Mouse (Mus musculus): Measurements from ENCODE around the gene Hacd3. TPM values are rescaled to one million over a fixed set of nuclear protein-coding genes. Genes with fewer than 3 reads are reported as not detected.

Hacd3 gene
- total RNA-seq, 2 experiments from 2014 or later = 12.9 to 23.7 TPM

DNA sequence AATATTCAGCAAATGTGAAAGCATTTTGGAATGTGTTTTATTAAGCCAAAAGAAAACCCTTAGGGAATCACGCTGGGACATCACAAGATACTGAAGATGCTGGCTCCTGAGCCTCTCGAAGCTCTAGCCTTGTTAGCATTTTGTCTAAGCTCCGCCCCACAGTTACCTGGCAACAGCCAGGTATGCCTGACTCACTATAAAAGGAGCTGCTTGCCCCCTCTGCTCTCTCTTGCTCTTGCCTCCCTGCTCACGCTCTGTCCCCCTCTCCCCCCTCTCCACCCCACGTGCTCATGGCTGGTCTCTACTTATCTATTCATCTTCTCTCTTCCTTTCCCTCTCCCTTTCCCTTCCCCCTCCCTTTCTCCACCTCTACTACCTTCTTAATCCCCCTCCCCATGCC is 69.4 kb downstream of the Hacd3 start:
- no peak for ATAC-seq (ENCODE audit: poor library complexity, severe bottlenecking)

DNA sequence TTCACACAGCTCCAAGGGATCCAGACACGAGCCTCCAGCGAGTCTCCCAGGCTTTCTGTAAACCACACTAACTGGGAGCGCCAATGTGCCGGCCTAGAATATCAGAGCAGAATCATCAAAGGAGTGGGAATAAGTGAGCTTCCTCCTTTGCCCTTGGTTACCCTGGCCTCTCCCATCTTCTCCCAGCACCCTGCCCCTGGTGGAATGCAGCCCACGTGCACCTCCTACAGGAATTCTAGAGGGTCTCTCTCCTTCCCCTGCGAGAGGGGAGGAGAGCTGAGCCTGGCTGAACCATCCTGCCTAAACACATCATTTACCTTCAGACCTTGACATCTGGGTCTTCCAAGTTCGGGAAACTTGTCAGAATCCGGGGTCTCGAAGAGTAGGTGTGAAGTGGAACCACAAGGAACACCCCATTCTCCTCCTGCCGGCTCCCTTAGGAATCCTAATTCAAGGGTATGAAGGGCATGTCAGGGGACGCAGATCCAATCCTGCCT is 70.3 kb downstream of the Hacd3 start, which contains the start of gene Slc24a1:
Slc24a1 (minus strand) TSS at position 447 of the 497 bp plus-strand sequence.
- no peak for ATAC-seq (ENCODE audit: poor library complexity, severe bottlenecking)

DNA sequence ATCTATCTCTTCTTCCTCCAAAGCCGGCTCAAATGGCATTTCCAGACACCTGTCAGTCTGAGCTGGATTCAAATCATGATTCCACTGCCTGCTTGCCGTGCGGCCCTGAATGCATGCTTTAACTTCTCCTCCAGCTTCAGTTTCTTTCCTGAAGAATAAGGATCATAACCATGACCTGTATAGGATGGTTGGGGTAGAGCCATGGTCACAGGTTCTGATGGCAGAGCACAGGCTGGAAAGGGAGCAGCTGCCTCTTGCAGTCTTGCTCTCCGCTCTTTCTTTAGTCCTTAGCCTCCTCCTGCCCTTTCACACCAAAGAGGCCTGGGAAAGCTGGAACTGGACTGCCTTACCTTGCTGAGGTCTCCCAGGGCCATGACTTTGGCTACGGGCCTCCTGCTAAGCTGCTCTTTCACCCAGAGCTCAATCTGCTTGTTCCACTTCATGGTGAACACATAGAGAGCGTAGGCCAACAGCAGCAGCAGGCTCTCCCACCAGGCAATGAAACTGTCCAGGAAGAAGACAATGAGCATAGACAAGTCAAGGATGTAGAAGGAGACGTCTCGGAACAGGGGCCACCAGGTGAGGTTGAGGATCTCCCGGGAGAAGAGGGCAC is 73.9 kb downstream of the Hacd3 start:
- no peak for ATAC-seq (ENCODE audit: poor library complexity, severe bottlenecking)

DNA sequence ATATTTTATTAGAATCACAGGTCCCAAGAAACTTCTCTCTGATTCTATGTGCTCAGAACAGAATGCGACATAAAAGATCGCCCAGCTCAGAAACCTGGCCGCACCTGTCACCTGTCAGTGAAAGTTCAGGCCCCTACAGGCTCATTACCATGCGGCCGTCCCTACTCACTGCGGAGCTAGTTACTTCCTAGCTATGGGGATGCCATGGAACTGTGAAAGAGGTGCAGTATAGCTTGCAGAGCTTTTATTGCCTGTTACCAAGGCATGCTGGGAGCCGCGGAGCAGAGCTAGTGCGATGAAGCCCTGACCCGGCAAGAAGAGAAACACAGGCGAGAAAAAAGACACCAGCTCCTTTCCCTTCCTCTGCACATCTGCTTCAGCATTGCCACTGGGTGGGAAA is 77.5 kb downstream of the Hacd3 start:
- no peak for ATAC-seq (ENCODE audit: poor library complexity, severe bottlenecking)

DNA sequence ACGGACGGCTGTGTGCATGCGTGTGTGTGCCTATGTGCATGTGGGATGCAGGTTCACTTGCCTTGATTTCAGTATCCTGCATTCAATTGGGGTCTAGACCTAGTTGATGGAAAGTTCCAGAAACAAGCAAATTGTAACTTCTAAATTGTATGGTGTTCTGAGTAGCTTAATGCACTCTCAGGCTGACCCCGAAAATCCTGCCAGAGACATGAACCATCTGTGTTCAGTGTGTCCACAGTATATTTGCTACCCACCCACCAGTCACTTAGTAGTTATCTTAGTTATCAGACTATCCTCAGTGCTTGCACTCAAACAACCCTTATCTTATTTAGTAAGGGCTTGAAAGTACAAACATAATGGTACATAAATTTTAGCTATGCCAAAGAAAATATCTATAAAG is 79.8 kb downstream of the Hacd3 start:
- ATAC-seq (ENCODE audit: poor library complexity, severe bottlenecking) = no peak

DNA sequence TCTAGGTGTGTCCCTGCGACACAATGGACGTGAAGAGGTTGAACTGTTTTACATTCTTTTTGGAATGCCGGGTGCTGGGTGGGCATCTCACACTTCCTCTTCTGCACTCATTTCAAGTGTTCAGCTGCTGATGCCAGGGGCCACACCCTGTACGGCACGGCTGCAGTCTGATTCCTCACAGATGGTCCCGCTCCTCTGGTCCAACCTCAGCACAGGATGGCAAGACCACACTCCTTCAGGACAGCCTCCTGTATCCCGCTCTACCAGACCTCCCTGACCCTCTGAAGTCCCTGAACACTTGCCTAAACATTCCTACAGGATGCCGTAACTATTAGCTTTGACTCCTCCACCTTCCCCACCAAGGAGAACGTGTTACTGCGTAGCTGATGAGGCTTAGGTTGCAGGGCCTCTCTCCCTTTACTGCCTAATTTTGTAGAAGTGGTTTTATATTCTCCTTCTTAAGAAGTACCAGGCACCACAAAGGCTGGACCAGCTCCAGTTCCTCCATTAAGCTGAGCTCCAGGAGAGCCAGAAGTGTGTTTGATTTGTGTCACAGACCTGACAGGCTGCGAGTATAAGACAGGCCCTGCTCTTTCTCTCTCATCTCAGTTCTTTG is 80.7 kb downstream of the Hacd3 start:
- 0 out of 2 replicates have a peak, but pooled peaks have one; percentile 19 for ATAC-seq (ENCODE audit: poor library complexity, severe bottlenecking)

DNA sequence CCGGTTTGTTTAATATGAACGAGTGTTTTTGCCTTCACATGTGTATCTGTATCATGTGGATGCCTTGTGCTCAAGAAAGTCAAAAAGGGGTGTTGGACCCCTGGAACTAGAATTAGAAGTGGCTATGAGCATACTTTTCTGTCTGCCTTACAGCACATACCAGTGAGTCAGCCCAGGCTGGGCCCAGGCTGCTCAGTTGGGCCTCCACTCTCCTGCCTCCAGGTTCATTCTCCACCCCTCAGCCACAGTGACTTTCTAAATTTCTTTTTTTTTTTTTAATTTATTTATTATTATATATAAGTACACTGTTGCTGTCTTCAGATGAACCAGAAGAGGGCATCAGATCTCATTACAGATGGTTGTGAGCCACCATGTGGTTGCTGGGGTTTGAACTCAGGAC is 81.7 kb downstream of the Hacd3 start:
- ATAC-seq (ENCODE audit: poor library complexity, severe bottlenecking) = no peak

DNA sequence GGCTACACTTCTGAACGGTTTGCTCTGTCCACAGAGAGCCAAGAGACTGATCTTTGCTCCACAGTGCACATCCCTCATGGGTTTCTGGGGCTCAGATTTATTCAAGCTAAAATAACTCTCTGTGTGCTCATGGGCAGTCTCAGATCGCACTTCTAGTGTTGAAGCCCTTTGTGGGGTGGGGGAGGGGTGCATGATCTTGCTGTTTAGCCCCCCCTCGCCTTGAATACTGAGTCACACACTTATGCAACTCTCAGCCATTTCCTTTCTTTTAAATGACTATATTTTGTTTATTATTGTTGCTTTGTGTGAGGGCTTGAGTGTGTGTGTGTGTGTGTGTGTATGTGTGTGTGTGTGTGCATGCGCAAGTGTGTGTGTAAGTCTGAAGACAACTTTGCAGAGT is 82.2 kb downstream of the Hacd3 start:
- no peak for ATAC-seq (ENCODE audit: poor library complexity, severe bottlenecking)

DNA sequence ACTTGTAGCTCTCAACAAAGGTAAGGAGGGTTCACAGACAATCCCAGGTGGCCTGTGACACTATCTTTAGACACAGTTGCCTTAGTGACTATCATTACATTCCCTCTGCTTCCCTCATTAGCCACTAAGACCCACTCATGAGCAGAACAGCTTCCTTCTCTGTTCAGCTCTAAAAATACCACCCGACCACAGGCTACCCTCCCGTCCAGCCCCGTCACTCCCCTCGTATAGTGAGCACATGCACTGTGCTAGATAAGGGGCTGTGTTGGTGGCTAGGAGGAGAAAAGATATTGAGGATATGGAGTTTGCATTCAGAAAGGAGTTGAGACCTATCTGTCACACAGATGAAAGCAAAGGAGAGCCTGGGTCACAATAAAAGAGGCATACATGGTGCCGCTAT is 83.0 kb downstream of the Hacd3 start:
- no peak for ATAC-seq (ENCODE audit: poor library complexity, severe bottlenecking)

DNA sequence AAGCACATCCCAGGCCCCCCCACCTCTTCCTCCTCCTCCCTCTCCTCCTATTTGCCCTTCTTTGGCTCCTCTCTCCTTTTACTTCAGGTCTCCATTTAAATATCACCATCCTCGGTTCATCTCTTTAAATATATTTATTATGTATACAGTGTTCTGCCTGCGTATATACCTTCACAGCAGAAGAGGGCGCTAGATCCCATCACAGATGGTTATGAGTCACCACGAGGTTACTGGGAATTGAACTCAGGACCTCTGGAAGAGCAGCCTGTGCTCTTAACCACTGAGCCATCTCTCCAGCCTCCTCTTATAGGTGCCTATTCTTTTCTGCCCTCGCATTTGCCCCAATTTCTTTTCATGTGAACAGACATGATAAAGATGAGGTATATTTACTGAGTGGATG is 84.0 kb downstream of the Hacd3 start:
- no peak for ATAC-seq (ENCODE audit: poor library complexity, severe bottlenecking)

Other genes starting within 250 kb of the Hacd3 start
- 48.2 and 50.2 TPM in 2 replicates for gene Dennd4a, start 210.4 kb downstream of the Hacd3 start, total RNA-seq (2015)
- gene Dennd4a, start 210.4 kb downstream of the Hacd3 start, total RNA-seq (2017) = 33.3 and 47.0 TPM in 2 replicates
- not detected in 2 replicates for gene Slc24a1, start 70.1 kb downstream of the Hacd3 start, total RNA-seq (2015)
- not detected in 2 replicates for gene Slc24a1, start 70.1 kb downstream of the Hacd3 start, total RNA-seq (2017)
- 21.5 and 25.4 TPM in 2 replicates for gene Ints14, start 60.8 kb downstream of the Hacd3 start, total RNA-seq (2015)
- gene Ints14, start 60.8 kb downstream of the Hacd3 start, total RNA-seq (2017) = 20.7 and 24.0 TPM in 2 replicates
- 61.6 and 75.7 TPM in 2 replicates for gene Dpp8, start 10.7 kb upstream of the Hacd3 start, total RNA-seq (2015)
- 93.8 and 113 TPM in 2 replicates for gene Dpp8, start 10.7 kb upstream of the Hacd3 start, total RNA-seq (2017)
- 0.05 and 0.09 TPM in 2 replicates for gene Igdcc4, start 79.8 kb upstream of the Hacd3 start, total RNA-seq (2015)
- gene Igdcc4, start 79.8 kb upstream of the Hacd3 start, total RNA-seq (2017) = not detected in 2 replicates
- gene Igdcc3, start 119.5 kb upstream of the Hacd3 start, total RNA-seq (2015) = not detected in 2 replicates
- gene Igdcc3, start 119.5 kb upstream of the Hacd3 start, total RNA-seq (2017) = not detected in 2 replicates
- 0.80 and 1.3 TPM in 2 replicates for gene Parp16, start 173.7 kb upstream of the Hacd3 start, total RNA-seq (2015)
- 0.95 and 0.98 TPM in 2 replicates for gene Parp16, start 173.7 kb upstream of the Hacd3 start, total RNA-seq (2017)
- not detected in 2 replicates for gene Cilp, start 243.5 kb upstream of the Hacd3 start, total RNA-seq (2015)
- not detected in 2 replicates for gene Cilp, start 243.5 kb upstream of the Hacd3 start, total RNA-seq (2017)